Mouse (Mus musculus): ENCODE measurements around the gene Bach1. TPM values are rescaled to one million over a fixed set of nuclear protein-coding genes. Genes with fewer than 3 reads are reported as not detected.

Gene Bach1
- total RNA-seq, 2 experiments from 2014 or later: 22.6 to 37.6 TPM

GRCm38 (mm10) chr16:87777373-87777772 lies 78.6 kb downstream of the Bach1 start:
- ATAC-seq (replicated peaks; ENCODE audit: low FRiP score, poor library complexity, severe bottlenecking): no peak

- ATAC-seq (replicated peaks; ENCODE audit: low FRiP score, poor library complexity, severe bottlenecking): no peak
These were observed 82.9 kb downstream of the Bach1 start for GRCm38 (mm10) chr16:87781637-87782036.

Other genes with a start within 250 kb of the Bach1 start
- gene Usp16, start 244.2 kb upstream of the Bach1 start, total RNA-seq (2015; ENCODE audit: low replicate concordance): 41.9 and 65.2 TPM in 2 replicates
- gene Usp16, start 244.2 kb upstream of the Bach1 start, total RNA-seq (2017; ENCODE audit: low replicate concordance): 26.8 and 33.0 TPM in 2 replicates
- gene Cct8, start 203.1 kb upstream of the Bach1 start, total RNA-seq (2015; ENCODE audit: low replicate concordance): 74.6 and 75.0 TPM in 2 replicates
- 152 and 166 TPM in 2 replicates for gene Cct8, start 203.1 kb upstream of the Bach1 start, total RNA-seq (2017; ENCODE audit: low replicate concordance)
- not detected in 2 replicates for gene Map3k7cl, start 145.6 kb upstream of the Bach1 start, total RNA-seq (2015; ENCODE audit: low replicate concordance)
- gene Map3k7cl, start 145.6 kb upstream of the Bach1 start, total RNA-seq (2017; ENCODE audit: low replicate concordance): not detected in 2 replicates